Mouse (Mus musculus): ENCODE results near the gene Ptprn2. TPM values are rescaled to one million over a fixed set of nuclear protein-coding genes. Genes with fewer than 3 reads are reported as not detected.

Ptprn2 gene
- total and polyA plus RNA-seq, 3 experiments = 0.22 TPM; not detected in 2

DNA sequence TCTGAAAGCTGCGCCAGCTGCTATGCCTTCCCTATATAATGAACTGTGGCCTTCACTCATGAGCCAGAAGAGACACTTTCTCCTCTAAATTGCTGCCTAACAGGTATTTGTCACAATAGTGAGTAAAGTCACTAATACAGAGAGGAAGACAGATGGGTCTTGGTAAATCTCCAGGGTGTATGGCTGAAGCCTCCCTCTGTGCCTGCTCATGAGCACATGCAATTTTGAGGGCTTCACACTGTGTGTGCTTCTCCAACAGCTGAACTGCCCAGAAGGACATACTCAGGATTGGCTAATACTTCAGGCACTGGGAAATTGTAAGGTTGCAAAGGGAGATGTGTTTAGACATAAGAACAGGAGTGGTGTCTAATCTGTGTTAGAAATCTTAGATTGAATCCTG, 478.4 kb downstream of the Ptprn2 start:
- DNase-seq (ENCODE audit: low spot score) = no peak
- Histone ChIP-seq H3K36me3 (replicated peaks) (no peaks in the 10 kb centered on the region), H3K4me1 (ENCODE audit: insufficient read depth, low read depth, low read length) (no peaks in the 10 kb centered on the region), H3K27me3 (ENCODE audit: insufficient read depth, low read length) (no peaks in the 10 kb centered on the region), H3K4me3 (ENCODE audit: low read depth, low read length) (no peak overlapping the region), H3K9me3 (replicated peaks) (peaks cover 78% of the 10 kb centered on the region)
- TF ChIP-seq GATA1 (IDR thresholded peaks at IDR 0.05; ENCODE audit: borderline replicate concordance, low read length) (no peak), POLR2AphosphoS5 (IDR thresholded peaks at IDR 0.05; ENCODE audit: insufficient replicate concordance, low read depth, low read length) (no peak), CTCF (IDR thresholded peaks at IDR 0.05; ENCODE audit: low read depth, low read length) (no peak), TAL1 (conservative IDR thresholded peaks at IDR 0.05; ENCODE audit: low read depth, low read length) (no peak), GATA2 (IDR thresholded peaks at IDR 0.05; ENCODE audit: borderline replicate concordance, low read depth, low read length) (no peak)
- ATAC-seq (ENCODE audit: extremely low read depth, insufficient number of reproducible peaks, low FRiP score, poor library complexity, severe bottlenecking) = no peak

DNA sequence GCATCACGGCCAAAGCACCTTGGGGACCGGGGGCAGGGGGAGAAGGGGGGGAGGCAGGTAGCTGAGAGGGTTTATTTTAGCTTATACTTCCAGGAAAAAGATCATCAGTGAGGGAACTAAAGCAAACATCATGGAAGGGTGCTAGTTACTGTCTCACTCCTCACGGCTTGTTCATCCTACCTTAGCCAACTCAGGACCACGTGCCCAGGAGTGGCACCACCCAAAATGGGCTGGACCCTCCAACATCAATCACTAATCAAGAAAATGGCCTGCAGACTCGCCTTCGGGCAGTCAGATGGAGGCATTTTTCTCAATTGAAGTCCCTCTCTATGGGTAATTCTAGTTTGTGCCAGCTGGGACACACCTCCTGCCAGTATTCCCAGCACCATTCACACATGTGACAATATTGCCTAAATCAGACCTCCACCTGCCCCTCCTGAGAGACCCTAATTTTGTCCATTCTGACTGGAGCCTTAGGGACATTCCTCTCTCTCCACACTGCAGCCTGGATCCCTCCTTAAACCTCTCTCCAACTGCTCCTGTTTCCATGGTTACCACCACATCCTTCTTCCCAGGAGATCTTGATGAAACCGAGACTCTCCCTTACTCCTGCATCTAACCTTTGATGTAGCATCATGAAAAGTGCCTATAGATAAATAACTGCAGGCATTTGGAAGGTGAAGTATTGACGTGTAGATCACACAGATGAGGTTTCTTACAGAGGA, 482.9 kb downstream of the Ptprn2 start:
- TF ChIP-seq POLR2AphosphoS5 (IDR thresholded peaks at IDR 0.05; ENCODE audit: insufficient replicate concordance, low read depth, low read length) (no peak), TAL1 (conservative IDR thresholded peaks at IDR 0.05; ENCODE audit: low read depth, low read length) (no peak), GATA2 (IDR thresholded peaks at IDR 0.05; ENCODE audit: borderline replicate concordance, low read depth, low read length) (no peak), GATA1 (IDR thresholded peaks at IDR 0.05; ENCODE audit: borderline replicate concordance, low read length) (no peak), CTCF (IDR thresholded peaks at IDR 0.05; ENCODE audit: low read depth, low read length) (no peak)
- Histone ChIP-seq H3K4me3 (ENCODE audit: low read depth, low read length) (no peak overlapping the region), H3K4me1 (ENCODE audit: insufficient read depth, low read depth, low read length) (no peaks in the 10 kb centered on the region), H3K27me3 (ENCODE audit: insufficient read depth, low read length) (no peaks in the 10 kb centered on the region), H3K9me3 (replicated peaks) (peaks cover 80% of the 10 kb centered on the region), H3K36me3 (replicated peaks) (no peaks in the 10 kb centered on the region)
- no peak for DNase-seq (ENCODE audit: low spot score)
- no peak for ATAC-seq (ENCODE audit: extremely low read depth, insufficient number of reproducible peaks, low FRiP score, poor library complexity, severe bottlenecking)

GRCm38 (mm10) chr12:116975547-116975946, 490.0 kb downstream of the Ptprn2 start:
- DNase-seq (ENCODE audit: low spot score) = no peak
- H3K9me3 ChIP-seq (replicated peaks) = peaks cover 45% of the 10 kb centered on the region
- no peaks in the 10 kb centered on the region for H3K27me3 ChIP-seq (ENCODE audit: insufficient read depth, low read length)
- ATAC-seq (ENCODE audit: extremely low read depth, insufficient number of reproducible peaks, low FRiP score, poor library complexity, severe bottlenecking) = no peak
- TF ChIP-seq POLR2AphosphoS5 (IDR thresholded peaks at IDR 0.05; ENCODE audit: insufficient replicate concordance, low read depth, low read length) (no peak), TAL1 (conservative IDR thresholded peaks at IDR 0.05; ENCODE audit: low read depth, low read length) (no peak), CTCF (IDR thresholded peaks at IDR 0.05; ENCODE audit: low read depth, low read length) (no peak), GATA1 (IDR thresholded peaks at IDR 0.05; ENCODE audit: borderline replicate concordance, low read length) (no peak), GATA2 (IDR thresholded peaks at IDR 0.05; ENCODE audit: borderline replicate concordance, low read depth, low read length) (no peak)
- H3K36me3 ChIP-seq (replicated peaks) = no peaks in the 10 kb centered on the region
- no peaks in the 10 kb centered on the region for H3K4me1 ChIP-seq (ENCODE audit: insufficient read depth, low read depth, low read length)
- no peak overlapping the region for H3K4me3 ChIP-seq (ENCODE audit: low read depth, low read length)

DNA sequence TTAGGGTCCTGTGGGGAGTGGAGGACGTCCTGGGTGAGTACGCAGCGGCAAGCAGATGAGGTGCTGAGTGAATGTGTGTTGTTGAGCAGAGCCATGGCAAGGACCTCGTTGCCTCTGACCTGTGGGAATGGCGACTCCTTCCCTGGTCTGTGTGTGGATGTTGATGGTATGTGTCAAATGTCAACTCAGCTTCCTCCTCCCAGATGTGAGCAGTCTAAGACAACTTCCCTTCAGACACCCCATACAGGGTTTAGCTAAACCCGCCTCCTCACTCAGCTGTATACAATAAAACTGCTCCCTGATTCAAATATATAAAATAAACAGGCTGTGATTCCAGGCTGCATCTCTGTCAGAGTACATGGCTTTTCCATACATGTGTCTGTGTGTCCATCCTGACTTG, 491.5 kb downstream of the Ptprn2 start:
- Histone ChIP-seq H3K4me3 (ENCODE audit: low read depth, low read length) (no peak overlapping the region), H3K9me3 (replicated peaks) (peaks cover 45% of the 10 kb centered on the region), H3K4me1 (ENCODE audit: insufficient read depth, low read depth, low read length) (no peaks in the 10 kb centered on the region), H3K36me3 (replicated peaks) (no peaks in the 10 kb centered on the region), H3K27me3 (ENCODE audit: insufficient read depth, low read length) (no peaks in the 10 kb centered on the region)
- TF ChIP-seq GATA2 (IDR thresholded peaks at IDR 0.05; ENCODE audit: borderline replicate concordance, low read depth, low read length) = no peak
- TF ChIP-seq POLR2AphosphoS5 (IDR thresholded peaks at IDR 0.05; ENCODE audit: insufficient replicate concordance, low read depth, low read length) = no peak
- TF ChIP-seq TAL1 (conservative IDR thresholded peaks at IDR 0.05; ENCODE audit: low read depth, low read length) = no peak
- no peak for TF ChIP-seq CTCF (IDR thresholded peaks at IDR 0.05; ENCODE audit: low read depth, low read length)
- TF ChIP-seq GATA1 (IDR thresholded peaks at IDR 0.05; ENCODE audit: borderline replicate concordance, low read length) = no peak
- no peak for ATAC-seq (ENCODE audit: extremely low read depth, insufficient number of reproducible peaks, low FRiP score, poor library complexity, severe bottlenecking)
- no peak for DNase-seq (ENCODE audit: low spot score)

DNA sequence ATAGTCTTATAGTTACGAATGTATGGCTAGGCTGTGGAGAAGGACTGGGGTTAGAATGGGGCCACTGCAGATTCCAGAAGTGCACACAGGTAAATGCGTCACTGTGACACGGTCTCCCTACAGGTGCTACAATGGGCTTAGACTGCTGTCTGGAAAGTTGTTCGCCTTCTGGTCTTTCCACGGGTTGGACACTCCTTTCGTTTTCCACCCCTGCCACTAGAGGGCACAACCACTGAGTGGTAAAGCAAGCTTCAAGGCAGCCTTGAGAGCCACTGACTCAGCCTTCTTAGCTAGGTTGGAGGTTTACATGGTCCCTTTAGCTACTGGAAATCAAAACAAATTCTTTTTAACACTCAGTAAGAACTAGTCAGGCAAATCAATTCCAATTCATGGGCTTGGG, 492.7 kb downstream of the Ptprn2 start:
- peaks cover 52% of the 10 kb centered on the region for H3K9me3 ChIP-seq (replicated peaks)
- H3K27me3 ChIP-seq (ENCODE audit: insufficient read depth, low read length) = no peaks in the 10 kb centered on the region
- DNase-seq (ENCODE audit: low spot score) (no peak), ATAC-seq (ENCODE audit: extremely low read depth, insufficient number of reproducible peaks, low FRiP score, poor library complexity, severe bottlenecking) (no peak)
- H3K4me3 ChIP-seq (ENCODE audit: low read depth, low read length) = no peak overlapping the region
- H3K36me3 ChIP-seq (replicated peaks) = no peaks in the 10 kb centered on the region
- H3K4me1 ChIP-seq (ENCODE audit: insufficient read depth, low read depth, low read length) = no peaks in the 10 kb centered on the region
- TF ChIP-seq GATA1 (IDR thresholded peaks at IDR 0.05; ENCODE audit: borderline replicate concordance, low read length) = no peak
- TF ChIP-seq GATA2 (IDR thresholded peaks at IDR 0.05; ENCODE audit: borderline replicate concordance, low read depth, low read length) = no peak
- TF ChIP-seq CTCF (IDR thresholded peaks at IDR 0.05; ENCODE audit: low read depth, low read length) = no peak
- no peak for TF ChIP-seq POLR2AphosphoS5 (IDR thresholded peaks at IDR 0.05; ENCODE audit: insufficient replicate concordance, low read depth, low read length)

- Histone ChIP-seq H3K27me3 (ENCODE audit: insufficient read depth, low read length) (no peaks in the 10 kb centered on the region), H3K4me3 (ENCODE audit: low read depth, low read length) (no peak overlapping the region), H3K4me1 (ENCODE audit: insufficient read depth, low read depth, low read length) (no peaks in the 10 kb centered on the region), H3K36me3 (replicated peaks) (no peaks in the 10 kb centered on the region), H3K9me3 (replicated peaks) (peaks cover 69% of the 10 kb centered on the region)
- no peak for ATAC-seq (ENCODE audit: extremely low read depth, insufficient number of reproducible peaks, low FRiP score, poor library complexity, severe bottlenecking)
- TF ChIP-seq GATA2 (IDR thresholded peaks at IDR 0.05; ENCODE audit: borderline replicate concordance, low read depth, low read length) = no peak
- no peak for TF ChIP-seq CTCF (IDR thresholded peaks at IDR 0.05; ENCODE audit: low read depth, low read length)
- no peak for TF ChIP-seq POLR2AphosphoS5 (IDR thresholded peaks at IDR 0.05; ENCODE audit: insufficient replicate concordance, low read depth, low read length)
- no peak for TF ChIP-seq GATA1 (IDR thresholded peaks at IDR 0.05; ENCODE audit: borderline replicate concordance, low read length)
- no peak for TF ChIP-seq TAL1 (conservative IDR thresholded peaks at IDR 0.05; ENCODE audit: low read depth, low read length)
- no peak for DNase-seq (ENCODE audit: low spot score)
These were observed 495.8 kb downstream of the Ptprn2 start for GRCm38 (mm10) chr12:116981315-116981714.
